Mouse (Mus musculus) spleen, adult 2 months (tissue): ENCODE measurements around the gene Rpp25l.

Experiments used
- CTCF ChIP-seq: fragments of 200-500 bp; IDR thresholded peaks from 2 replicates; pipeline ENCODE4 v1.5.1; 2011; ENCODE audit warnings: mild to moderate bottlenecking, inconsistent platforms; ENCODE audit not compliant: insufficient read depth, insufficient read length, insufficient replicate concordance; ENCODE audit errors: extremely low read depth
- POLR2A ChIP-seq: fragments of 200-500 bp; IDR thresholded peaks from 2 replicates; pipeline ENCODE4 v1.6.1; 2011; ENCODE audit warnings: low read depth, low read length, inconsistent platforms

- TF ChIP-seq CTCF (no peak), POLR2A (no peak)
Observed at GRCm38 (mm10) chr4:41731052-41731765, 17.9 kb upstream of the Rpp25l start, which contains the start of gene Arid3c.
